Mouse (Mus musculus): ENCODE results near the gene Tmem267.

DNA sequence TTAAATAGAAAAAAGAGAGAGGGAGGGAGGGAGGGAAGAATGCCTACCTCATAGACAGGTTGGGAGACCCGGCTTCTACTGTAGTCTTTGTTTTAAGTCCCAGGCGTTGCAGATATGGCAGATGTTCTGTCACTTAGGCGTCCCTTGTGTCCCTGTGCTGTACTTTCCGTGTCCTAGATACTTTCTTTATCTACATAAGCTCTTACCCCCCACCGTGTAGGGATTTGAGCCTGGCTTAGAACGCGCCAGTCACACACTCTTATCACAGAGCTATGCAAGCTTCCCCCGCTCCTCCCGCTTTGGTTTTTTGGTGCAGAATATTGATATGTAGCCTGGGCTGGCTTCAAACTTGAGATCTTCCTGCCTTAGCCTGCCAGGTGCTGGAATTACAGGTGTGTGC is 11.2 kb upstream of the Tmem267 start:
- TF ChIP-seq CTCF (IDR thresholded peaks at IDR 0.05; ENCODE audit: low read depth) = no peak
- TF ChIP-seq EP300 (IDR thresholded peaks at IDR 0.05; ENCODE audit: low read depth) = no peak

Data from liver, postnatal 0 days (tissue).